Mouse (Mus musculus): Measurements from ENCODE around the gene Coil.

GRCm38 (mm10) chr11:88939634-88940033 is 30.4 kb upstream of the Coil start:
- TF ChIP-seq CTCF (IDR thresholded peaks at IDR 0.05; ENCODE audit: borderline replicate concordance, control insufficient read depth, extremely low read depth, insufficient read depth, low read length, poor library complexity) = no peak
- TF ChIP-seq POLR2A (IDR thresholded peaks at IDR 0.05; ENCODE audit: control insufficient read depth, extremely low read depth, insufficient read depth, low read length, poor library complexity) = no peak

Data from thymus, adult 2 months (tissue).